Mouse (Mus musculus) ES-E14 (cell line): Measurements from ENCODE around the gene Tpst2. TPM values are rescaled to one million over a fixed set of nuclear protein-coding genes. Genes with fewer than 3 reads are reported as not detected.

Source experiments
- DNase-seq: peaks from one replicate; pipeline ENCODE4 v3.0.0-alpha.2; 2013; ENCODE audit warnings: low read depth, low spot score
- H3K27ac ChIP-seq: 2 replicates; pipeline ENCODE4 v1.5.1; 2012; ENCODE audit warnings: low read depth, mild to moderate bottlenecking, low read length, moderate library complexity, mixed read lengths; ENCODE audit not compliant: poor library complexity, insufficient read depth, severe bottlenecking
- H3K36me3 ChIP-seq: 2 replicates; pipeline ENCODE4 v1.6.1; 2012; ENCODE audit warnings: mild to moderate bottlenecking, low read length, moderate library complexity, mixed read lengths; ENCODE audit not compliant: control insufficient read depth, poor library complexity, insufficient read depth, severe bottlenecking
- H3K4me1 ChIP-seq, 2 experiments: fragments of 150-350 bp in 1 of 2; sonication (generic) in 1 of 2; 2 replicates each; pipeline ENCODE4 v1.6.1; 2012; ENCODE audit warnings: low read length in 2 of 2, mild to moderate bottlenecking in 1 of 2, mixed read lengths in 1 of 2; ENCODE audit not compliant: control insufficient read depth in 2 of 2, insufficient read depth in 2 of 2, poor library complexity in 1 of 2
- H3K4me3 ChIP-seq, 2 experiments: fragments of 150-350 bp in 1 of 2; sonication (generic) in 1 of 2; 2 replicates each; pipeline ENCODE4 v1.5.1; 2012; ENCODE audit warnings: low read length in 2 of 2, low read depth in 1 of 2, mild to moderate bottlenecking in 1 of 2, mixed read lengths in 1 of 2; ENCODE audit not compliant: insufficient read depth in 1 of 2, poor library complexity in 1 of 2, severe bottlenecking in 1 of 2
- H3K9ac ChIP-seq: 2 replicates; pipeline ENCODE4 v1.6.1; 2012; ENCODE audit warnings: low read depth, mild to moderate bottlenecking, low read length, mixed read lengths; ENCODE audit not compliant: poor library complexity, insufficient read depth, severe bottlenecking
- H3K9me3 ChIP-seq: fragments of 150-350 bp; sonication (generic); 2 replicates; pipeline ENCODE4 v1.6.1; 2012; ENCODE audit warnings: low read depth, mild to moderate bottlenecking, low read length; ENCODE audit not compliant: control insufficient read depth, insufficient read depth
- CHD2 ChIP-seq: IDR thresholded peaks from 2 replicates; pipeline ENCODE4 v1.6.1; 2014; ENCODE audit warnings: mild to moderate bottlenecking, low read depth, low read length, inconsistent platforms
- HCFC1 ChIP-seq: IDR thresholded peaks from 2 replicates; pipeline ENCODE4 v1.6.1; 2012; ENCODE audit warnings: low read length, inconsistent platforms, borderline replicate concordance; ENCODE audit not compliant: insufficient read depth
- MAFK ChIP-seq: IDR thresholded peaks from 2 replicates; pipeline ENCODE4 v1.6.1; 2014; ENCODE audit warnings: mild to moderate bottlenecking, low read depth, low read length, inconsistent platforms; ENCODE audit not compliant: insufficient read depth
- ZC3H11A ChIP-seq: IDR thresholded peaks from 2 replicates; pipeline ENCODE4 v1.6.1; 2012; ENCODE audit warnings: low read depth, mild to moderate bottlenecking, inconsistent platforms, low read length, borderline replicate concordance
- ZNF384 ChIP-seq: IDR thresholded peaks from 2 replicates; pipeline ENCODE4 v1.6.1; 2012; ENCODE audit warnings: low read depth, low read length, inconsistent platforms
- in situ Hi-C, 2 experiments: fragments of 600-800 bp; cut with MboI; formaldehyde crosslinking; loops; one replicate each; pipeline ENCODE4 v1.15.1; 2025; ENCODE audit warnings: low sequenced_read_pairs in 2 of 2, inconsistent platforms in 1 of 2; ENCODE audit not compliant: unreplicated experiment in 2 of 2
- total RNA-seq: library from RNA; depleted of rRNA; stranded (reverse); fragments of 300-350 nt; gene quantifications from 2 replicates; pipeline ENCODE4 v1.2.3, GENCODE M21; 2012

Tpst2 gene
- total RNA-seq, 1 experiment: 82.7 TPM

- no peak for DNase-seq
- in situ Hi-C loops: no loop called here
- peaks cover 0 to 12% of the 10 kb centered on the region in 2 experiments; a peak in 2 of 4 replicates for H3K4me1 ChIP-seq
- no peak overlapping the region for H3K4me3 ChIP-seq
- no peaks in the 10 kb centered on the region for H3K9me3 ChIP-seq
- TF ChIP-seq HCFC1: no peak
- no peak for TF ChIP-seq MAFK
- no peak for TF ChIP-seq ZC3H11A
- TF ChIP-seq CHD2: no peak
- no peak for TF ChIP-seq ZNF384
- no peak overlapping the region for H3K27ac ChIP-seq
- H3K36me3 ChIP-seq: no peaks in the 10 kb centered on the region
- H3K9ac ChIP-seq: no peak overlapping the region
These were observed 22.1 kb upstream of the Tpst2 start for GRCm38 (mm10) chr5:112254282-112254806.

GRCm38 (mm10) chr5:112255426-112255825, 21.1 kb upstream of the Tpst2 start, which contains the start of gene Crybb1:
Gene Crybb1, plus strand, starts transcription at chr5:112255815.
- peaks cover 0 to 12% of the 10 kb centered on the region in 2 experiments; a peak in 2 of 4 replicates for H3K4me1 ChIP-seq
- no peaks in the 10 kb centered on the region for H3K9me3 ChIP-seq
- no peaks in the 10 kb centered on the region for H3K36me3 ChIP-seq
- H3K27ac ChIP-seq: no peak within 1 kb of the TSS
- TF ChIP-seq CHD2: no peak
- no peak for TF ChIP-seq ZNF384
- no peak for TF ChIP-seq ZC3H11A
- no peak for TF ChIP-seq MAFK
- TF ChIP-seq HCFC1: no peak
- in situ Hi-C loops: no loop called here
- DNase-seq: no peak
- no peak within 1 kb of the TSS for H3K4me3 ChIP-seq
- H3K9ac ChIP-seq: no peak within 1 kb of the TSS

- in situ Hi-C loops: no loop called here
These were observed 20.0 kb upstream of the Tpst2 start for GRCm38 (mm10) chr5:112256457-112256856.

GRCm38 (mm10) chr5:112257896-112258295, 18.6 kb upstream of the Tpst2 start:
- H3K9me3 ChIP-seq: no peaks in the 10 kb centered on the region
- DNase-seq: no peak
- no peak for TF ChIP-seq ZNF384
- TF ChIP-seq MAFK: no peak
- TF ChIP-seq CHD2: no peak
- no peak for TF ChIP-seq ZC3H11A
- TF ChIP-seq HCFC1: no peak
- no peaks in the 10 kb centered on the region for H3K36me3 ChIP-seq
- no peak overlapping the region for H3K27ac ChIP-seq
- in situ Hi-C loops: no loop called here
- peaks cover 0 to 7% of the 10 kb centered on the region in 2 experiments; a peak in 2 of 4 replicates for H3K4me1 ChIP-seq
- no peak overlapping the region for H3K4me3 ChIP-seq
- H3K9ac ChIP-seq: no peak overlapping the region

More at GRCm38 (mm10) chr5:112256457-112256856, 20.0 kb upstream of the Tpst2 start:
- Histone ChIP-seq H3K9ac (no peak overlapping the region), H3K4me3 (no peak overlapping the region), H3K27ac (no peak overlapping the region), H3K36me3 (no peaks in the 10 kb centered on the region), H3K9me3 (no peaks in the 10 kb centered on the region), H3K4me1 (peaks cover 0 to 12% of the 10 kb centered on the region in 2 experiments; a peak in 2 of 4 replicates)
- TF ChIP-seq ZC3H11A (no peak), ZNF384 (no peak), CHD2 (no peak), HCFC1 (no peak), MAFK (no peak)
- DNase-seq: no peak
